Mouse (Mus musculus) liver, adult 2 months (tissue): ENCODE measurements at regions not wholly inside any gene's neighbourhood (a gene's known extent, or its start where the extent isn't known, plus 50 kb on each side); places are given as distances from the start of the nearest gene placed in this dataset.

Experiments
- DNase-seq: peaks from one replicate; pipeline ENCODE4 v3.0.0-alpha.2; 2011; ENCODE audit warnings: low read depth, low spot score; ENCODE audit errors: extremely low read depth
- H3K27ac ChIP-seq: fragments of 200-500 bp; replicated peaks from 2 replicates; pipeline ENCODE4 v1.5.1; 2012; ENCODE audit warnings: low read depth, mild to moderate bottlenecking, control low read depth, inconsistent platforms, low read length; ENCODE audit not compliant: insufficient read depth
- H3K27me3 ChIP-seq: fragments of 200-500 bp; 2 replicates; pipeline ENCODE4 v1.6.1; 2012; ENCODE audit warnings: mild to moderate bottlenecking, moderate library complexity, low read length, inconsistent platforms; ENCODE audit not compliant: control insufficient read depth, insufficient read depth
- H3K36me3 ChIP-seq: fragments of 200-500 bp; 2 replicates; pipeline ENCODE4 v1.6.1; 2012; ENCODE audit warnings: low read length, inconsistent platforms; ENCODE audit not compliant: control insufficient read depth, insufficient read depth
- H3K4me1 ChIP-seq: fragments of 200-500 bp; 2 replicates; pipeline ENCODE4 v1.6.1; 2011; ENCODE audit warnings: low read length; ENCODE audit not compliant: control insufficient read depth, insufficient read depth
- H3K4me3 ChIP-seq: fragments of 200-500 bp; 2 replicates; pipeline ENCODE4 v1.5.1; 2011; ENCODE audit warnings: low read depth, mild to moderate bottlenecking, control low read depth, low read length, moderate library complexity; ENCODE audit not compliant: insufficient read depth
- H3K79me2 ChIP-seq: fragments of 200-500 bp; 2 replicates; pipeline ENCODE4 v1.6.1; 2012; ENCODE audit warnings: inconsistent platforms, mild to moderate bottlenecking, low read length, moderate library complexity; ENCODE audit not compliant: control insufficient read depth, insufficient read depth
- H3K9ac ChIP-seq: fragments of 200-500 bp; 2 replicates; pipeline ENCODE4 v1.6.1; 2012; ENCODE audit warnings: low read depth, mild to moderate bottlenecking, control low read depth, inconsistent platforms, low read length
- CTCF ChIP-seq: fragments of 200-500 bp; IDR thresholded peaks from 2 replicates; pipeline ENCODE4 v1.5.1; 2011; ENCODE audit warnings: low read depth, low read length, control low read depth
- POLR2A ChIP-seq: fragments of 200-500 bp; IDR thresholded peaks from 2 replicates; pipeline ENCODE4 v1.6.1; 2011; ENCODE audit warnings: low read length, control low read depth; ENCODE audit not compliant: insufficient read depth; ENCODE audit errors: extremely low read depth
- WGBS: fragments of 180-500 bp; shearing (Covaris S2); methylation state at CpG from one replicate; pipeline ENCODE4 v1.1.7; 2018; 5-methylcytosine and 5-hydroxymethylcytosine counted together

GRCm38 (mm10) chr5:29142957-29143356 lies 52.8 kb upstream of the Rnf32 start:
- no peak for DNase-seq
- WGBS, result 85% methylated on average over 2 of the region's 2 CpGs
- H3K27me3 ChIP-seq, result no peaks in the 10 kb centered on the region
- no peak overlapping the region for H3K4me3 ChIP-seq
- no peaks in the 10 kb centered on the region for H3K36me3 ChIP-seq
- TF ChIP-seq POLR2A, result no peak
- no peak for TF ChIP-seq CTCF
- no peaks in the 10 kb centered on the region for H3K4me1 ChIP-seq
- no peak overlapping the region for H3K27ac ChIP-seq
- no peaks in the 10 kb centered on the region for H3K79me2 ChIP-seq
- no peak overlapping the region for H3K9ac ChIP-seq

DNA sequence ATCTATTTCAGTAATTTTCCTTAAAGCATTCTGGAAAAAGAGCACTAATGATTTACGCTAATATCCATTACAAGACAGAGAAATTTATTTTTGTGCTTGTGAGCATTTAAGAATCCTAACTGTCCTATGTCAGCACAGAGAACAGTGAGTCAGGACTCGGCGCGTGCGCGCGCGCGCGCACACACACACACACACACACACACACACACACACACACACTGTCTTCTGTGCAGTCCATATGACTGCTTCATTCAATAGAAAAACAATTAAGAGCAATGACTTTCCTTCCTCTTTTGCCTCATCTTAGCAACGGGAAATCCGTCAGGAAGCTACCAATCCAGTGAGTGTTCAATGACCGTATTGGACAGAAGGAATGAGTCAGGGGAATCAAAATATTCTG lies 53.3 kb upstream of the Rnf32 start:
- H3K27ac ChIP-seq, result no peak overlapping the region
- TF ChIP-seq CTCF (no peak), POLR2A (no peak)
- no peaks in the 10 kb centered on the region for H3K27me3 ChIP-seq
- WGBS, result 90% methylated on average over 13 of the region's 13 CpGs
- no peaks in the 10 kb centered on the region for H3K4me1 ChIP-seq
- no peaks in the 10 kb centered on the region for H3K36me3 ChIP-seq
- H3K4me3 ChIP-seq, result no peak overlapping the region
- no peak overlapping the region for H3K9ac ChIP-seq
- no peak for DNase-seq
- no peaks in the 10 kb centered on the region for H3K79me2 ChIP-seq

GRCm38 (mm10) chr5:29137481-29137880 lies 58.3 kb upstream of the Rnf32 start:
- Histone ChIP-seq H3K4me1 (no peaks in the 10 kb centered on the region), H3K27me3 (no peaks in the 10 kb centered on the region), H3K27ac (no peak overlapping the region), H3K9ac (no peak overlapping the region), H3K36me3 (no peaks in the 10 kb centered on the region), H3K79me2 (no peaks in the 10 kb centered on the region), H3K4me3 (no peak overlapping the region)
- DNase-seq, result no peak
- WGBS, result 73% methylated on average over 5 of the region's 5 CpGs
- no peak for TF ChIP-seq CTCF
- TF ChIP-seq POLR2A, result no peak

- no peak overlapping the region for H3K4me3 ChIP-seq
- TF ChIP-seq POLR2A, result no peak
- TF ChIP-seq CTCF, result no peak
- no peak overlapping the region for H3K27ac ChIP-seq
- H3K27me3 ChIP-seq, result no peaks in the 10 kb centered on the region
- H3K9ac ChIP-seq, result no peak overlapping the region
- no peaks in the 10 kb centered on the region for H3K79me2 ChIP-seq
- no peaks in the 10 kb centered on the region for H3K36me3 ChIP-seq
- DNase-seq, result no peak
- WGBS, result 49% methylated on average over 3 of the region's 3 CpGs
- H3K4me1 ChIP-seq, result no peaks in the 10 kb centered on the region
Measured at GRCm38 (mm10) chr5:29132261-29132660, 63.5 kb upstream of the Rnf32 start.

DNA sequence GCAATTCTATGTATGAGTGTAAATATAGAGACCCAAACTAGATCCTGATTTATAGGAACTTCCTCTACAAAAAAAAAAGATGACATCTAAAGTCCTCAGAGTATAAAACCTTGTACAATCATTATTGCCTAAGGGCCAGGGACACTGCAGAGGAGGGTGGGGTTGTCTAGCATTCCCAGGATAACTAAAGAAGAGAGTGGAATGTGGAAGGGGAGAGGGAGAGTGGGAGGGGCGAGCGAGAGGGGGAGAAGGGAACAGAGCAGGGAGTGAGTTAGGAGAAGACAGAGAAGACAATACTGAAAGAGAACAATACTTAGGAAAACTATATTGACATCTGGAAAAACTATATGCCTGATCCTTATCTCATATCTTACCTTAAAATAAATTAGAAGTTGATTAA lies 64.0 kb upstream of the Rnf32 start:
- Histone ChIP-seq H3K27ac (no peak overlapping the region), H3K36me3 (no peaks in the 10 kb centered on the region)
- 59% methylated on average over 2 of the region's 2 CpGs for WGBS

GRCm38 (mm10) chr5:29129724-29130123 lies 66.1 kb upstream of the Rnf32 start:
- DNase-seq, result no peak
- Histone ChIP-seq H3K27ac (no peak overlapping the region), H3K79me2 (no peaks in the 10 kb centered on the region), H3K9ac (no peak overlapping the region), H3K27me3 (no peaks in the 10 kb centered on the region), H3K4me3 (no peak overlapping the region), H3K36me3 (no peaks in the 10 kb centered on the region), H3K4me1 (no peaks in the 10 kb centered on the region)
- WGBS, result 86% methylated on average over 3 of the region's 3 CpGs
- TF ChIP-seq POLR2A (no peak), CTCF (no peak)

More for the DNA sequence above, 64.0 kb upstream of the Rnf32 start:
- Histone ChIP-seq H3K4me3 (no peak overlapping the region), H3K79me2 (no peaks in the 10 kb centered on the region), H3K9ac (no peak overlapping the region), H3K4me1 (no peaks in the 10 kb centered on the region), H3K27me3 (no peaks in the 10 kb centered on the region)
- no peak for DNase-seq
- no peak for TF ChIP-seq POLR2A
- TF ChIP-seq CTCF, result no peak
